8 mouse cellular contexts compared by ENCODE assay signal in the genomic region with DNA sequence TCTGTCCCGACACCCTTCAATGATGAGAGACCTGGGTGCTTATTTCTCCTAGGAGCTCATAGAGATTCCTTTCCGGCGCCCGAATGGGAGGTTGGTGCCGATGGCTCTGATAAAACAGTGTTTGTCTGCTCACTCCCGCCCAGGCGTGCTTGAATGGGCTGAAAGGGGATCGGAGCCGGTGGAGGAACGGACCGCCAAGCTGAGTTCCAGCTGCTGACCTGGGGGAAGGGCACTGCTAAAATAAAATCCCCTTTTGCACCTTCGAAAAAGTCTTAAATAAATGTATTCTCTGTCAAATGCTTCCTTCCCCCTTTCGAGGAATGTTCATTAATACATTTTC. TPM values are rescaled to one million over a fixed set of nuclear protein-coding genes. Genes with fewer than 3 reads are reported as not detected.
DNase-seq lines count a peak whose midpoint lies in the region; ATAC-seq and TF ChIP-seq lines count a peak whose summit lies in the region.

No protein-coding gene starts in this region.

- peak; percentile 23 for ATAC-seq in lung, postnatal 0 days
- peak; percentile 52 for ATAC-seq in limb, embryonic 13.5 days (ENCODE audit: low FRiP score, low read depth)

- H3K27ac ChIP-seq in lung, postnatal 0 days (ENCODE audit: low read length), result peak overlapping the region; percentile 65
- H3K27ac ChIP-seq in limb, embryonic 13.5 days, result peak overlapping the region; percentile 87
- peak overlapping the region; percentile 36; the same call in 1 of the 2 replicates for H3K27ac ChIP-seq in small intestine, adult 2 months (ENCODE audit: insufficient read depth, low read depth, low read length)

- 0 out of 2 replicates have a peak overlapping the region, but pooled peaks have one; percentile 41 for H3K9ac ChIP-seq in lung, postnatal 0 days (replicated peaks; ENCODE audit: low read depth)
- peak overlapping the region; percentile 72 for H3K9ac ChIP-seq in limb, embryonic 13.5 days

- whole genome bisulfite sequencing in lung, postnatal 0 days, result 6% methylated on average over 13 of the region's 13 CpGs
- 7% methylated on average over 13 of the region's 13 CpGs for WGBS in limb, embryonic 13.5 days
- WGBS in small intestine, adult 2 months, result 4% methylated on average over 13 of the region's 13 CpGs

- TF ChIP-seq POLR2A in small intestine, adult 2 months (IDR thresholded peaks at IDR 0.05; ENCODE audit: low read depth, low read length), result no peak

- no peak for TF ChIP-seq CTCF in lung, postnatal 0 days (IDR thresholded peaks at IDR 0.05)
- no peak for TF ChIP-seq CTCF in small intestine, adult 2 months (IDR thresholded peaks at IDR 0.05; ENCODE audit: extremely low read depth, insufficient read length, insufficient replicate concordance, low read depth, low read length)

- H3K27me3 ChIP-seq in lung, postnatal 0 days (replicated peaks; ENCODE audit: insufficient read depth, low read length), result no peaks in the 10 kb centered on the region
- peaks cover 37% of the 10 kb centered on the region for H3K27me3 ChIP-seq in erythroblast, embryonic 14.5 days (ENCODE audit: control insufficient read depth)
- H3K27me3 ChIP-seq in limb, embryonic 13.5 days, result no peaks in the 10 kb centered on the region
- H3K27me3 ChIP-seq in small intestine, adult 2 months (ENCODE audit: control insufficient read depth, insufficient read depth, low read length), result no peaks in the 10 kb centered on the region

- H3K4me1 ChIP-seq in lung, postnatal 0 days (ENCODE audit: insufficient read depth, low read depth, low read length), result peaks cover 17% of the 10 kb centered on the region; the same call in 1 of the 2 replicates
- H3K4me1 ChIP-seq in erythroblast, embryonic 14.5 days (ENCODE audit: control insufficient read depth), result peaks cover 39% of the 10 kb centered on the region
- peaks cover 43% of the 10 kb centered on the region for H3K4me1 ChIP-seq in limb, embryonic 13.5 days
- H3K4me1 ChIP-seq in small intestine, adult 2 months (ENCODE audit: control insufficient read depth, insufficient read depth, insufficient read length, low read length), result peaks cover 6% of the 10 kb centered on the region; the same call in 1 of the 2 replicates

- no peak for DNase-seq in lung, postnatal 0 days (ENCODE audit: low spot score)
- DNase-seq in lung, adult 18-20 months, result no peak
- no peak for DNase-seq in layer of hippocampus, postnatal 14 days (ENCODE audit: low spot score in 2 of 2)
- DNase-seq in kidney, postnatal 36 days, result no peak
- DNase-seq in left cerebral cortex, adult 9 months (ENCODE audit: low spot score in 2 of 2), result no peak

- peak overlapping the region; percentile 68 for H3K4me3 ChIP-seq in lung, postnatal 0 days (ENCODE audit: low read depth, low read length)
- peak overlapping the region; percentile 99 for H3K4me3 ChIP-seq in erythroblast, embryonic 14.5 days (replicated peaks)
- H3K4me3 ChIP-seq in limb, embryonic 13.5 days, result peak overlapping the region; percentile 88
- H3K4me3 ChIP-seq in small intestine, adult 2 months (ENCODE audit: low read depth, low read length), result peak overlapping the region; percentile 60

- H3K36me3 ChIP-seq in lung, postnatal 0 days (ENCODE audit: insufficient read depth, low read length), result peaks cover 13% of the 10 kb centered on the region
- H3K36me3 ChIP-seq in erythroblast, embryonic 14.5 days (ENCODE audit: control insufficient read depth), result peaks cover 36% of the 10 kb centered on the region
- H3K36me3 ChIP-seq in limb, embryonic 13.5 days, result peaks cover 34% of the 10 kb centered on the region
- H3K36me3 ChIP-seq in small intestine, adult 2 months (ENCODE audit: control insufficient read depth, insufficient read depth, low read length), result peaks cover 18% of the 10 kb centered on the region

- TF ChIP-seq EP300 in lung, postnatal 0 days (IDR thresholded peaks at IDR 0.05), result 0 out of 2 replicates have a peak, but pooled peaks have one; percentile 7

- peak overlapping the region; percentile 66 for H3K4me2 ChIP-seq in lung, postnatal 0 days (replicated peaks; ENCODE audit: low read depth, low read length)
- H3K4me2 ChIP-seq in limb, embryonic 13.5 days (replicated peaks), result peak overlapping the region; percentile 74

- no peaks in the 10 kb centered on the region for H3K9me3 ChIP-seq in lung, postnatal 0 days (ENCODE audit: low read length)
- no peaks in the 10 kb centered on the region for H3K9me3 ChIP-seq in erythroblast, embryonic 14.5 days (ENCODE audit: control insufficient read depth, low read length)
- no peaks in the 10 kb centered on the region for H3K9me3 ChIP-seq in limb, embryonic 13.5 days

RNA-seq across cellular contexts. Expression of gene Sf3b2, which starts 0.5 kb away (rescaled TPM):
- polyA plus RNA-seq in lung, postnatal 0 days (2015; fragmentation: Nextera tagmentation; extraction: Ambion mirVana), result 200 TPM in 2 replicates
- polyA plus RNA-seq in erythroblast, embryonic 14.5 days (2012), result 23.0 and 27.9 TPM in 2 replicates
- polyA plus RNA-seq in limb, embryonic 13.5 days (2015; fragmentation: Nextera tagmentation; extraction: Ambion mirVana), result 393 and 399 TPM in 2 replicates
- 37.2 and 66.7 TPM in 2 replicates for polyA plus RNA-seq in small intestine, adult 2 months (2012; rRNA removed)
- total RNA-seq in layer of hippocampus, postnatal 14 days (2021), result 100 to 1,000 TPM; 195 to 199 TPM

RNA-seq across cellular contexts. Expression of gene Gal3st3, which starts 2.4 kb away (rescaled TPM):
- 0.55 and 0.57 TPM in 2 replicates for polyA plus RNA-seq in lung, postnatal 0 days (2015; fragmentation: Nextera tagmentation; extraction: Ambion mirVana)
- not detected in 2 replicates for polyA plus RNA-seq in erythroblast, embryonic 14.5 days (2012)
- polyA plus RNA-seq in limb, embryonic 13.5 days (2015; fragmentation: Nextera tagmentation; extraction: Ambion mirVana), result 9.3 and 9.7 TPM in 2 replicates
- 0.04 TPM in 1 of 2 replicates, not detected in the other for polyA plus RNA-seq in small intestine, adult 2 months (2012; rRNA removed)
- total RNA-seq in layer of hippocampus, postnatal 14 days (2021), result 100 to 1,000 TPM; 129 to 132 TPM

RNA-seq across cellular contexts. Expression of gene Pacs1, which starts 22.8 kb away (rescaled TPM):
- 9.3 and 10.4 TPM in 2 replicates for polyA plus RNA-seq in lung, postnatal 0 days (2015; fragmentation: Nextera tagmentation; extraction: Ambion mirVana)
- 2.6 and 2.7 TPM in 2 replicates for polyA plus RNA-seq in erythroblast, embryonic 14.5 days (2012)
- polyA plus RNA-seq in limb, embryonic 13.5 days (2015; fragmentation: Nextera tagmentation; extraction: Ambion mirVana), result 26.7 and 28.9 TPM in 2 replicates
- polyA plus RNA-seq in small intestine, adult 2 months (2012; rRNA removed), result 5.9 and 8.9 TPM in 2 replicates
- 10 to 100 TPM; 59.6 to 63.9 TPM for total RNA-seq in layer of hippocampus, postnatal 14 days (2021)

RNA-seq across cellular contexts. Expression of gene Catsper1, which starts 39.8 kb away (rescaled TPM):
- polyA plus RNA-seq in lung, postnatal 0 days (2015; fragmentation: Nextera tagmentation; extraction: Ambion mirVana), result not detected in 2 replicates
- polyA plus RNA-seq in erythroblast, embryonic 14.5 days (2012), result not detected in 2 replicates
- not detected in 2 replicates for polyA plus RNA-seq in limb, embryonic 13.5 days (2015; fragmentation: Nextera tagmentation; extraction: Ambion mirVana)
- not detected in 2 replicates for polyA plus RNA-seq in small intestine, adult 2 months (2012; rRNA removed)
- not detected for total RNA-seq in layer of hippocampus, postnatal 14 days (2021)

RNA-seq across cellular contexts. Expression of gene Cst6, which starts 53.7 kb away (rescaled TPM):
- 0.65 and 1.4 TPM in 2 replicates for polyA plus RNA-seq in lung, postnatal 0 days (2015; fragmentation: Nextera tagmentation; extraction: Ambion mirVana)
- not detected in 2 replicates for polyA plus RNA-seq in erythroblast, embryonic 14.5 days (2012)
- polyA plus RNA-seq in limb, embryonic 13.5 days (2015; fragmentation: Nextera tagmentation; extraction: Ambion mirVana), result 1.2 and 1.9 TPM in 2 replicates
- polyA plus RNA-seq in small intestine, adult 2 months (2012; rRNA removed), result 226 and 874 TPM in 2 replicates
- total RNA-seq in layer of hippocampus, postnatal 14 days (2021), result 1 to 10 TPM; 5.4 to 5.9 TPM

Comparison
In these comparisons a context has a peak if more than half of its experiments do, and no peak if none do; other contexts are left out.
1. H3K27ac ChIP-seq: peak in every context shown above with its lines; median percentile 87 in limb, embryonic 13.5 days; 65 in lung, postnatal 0 days; 36 in small intestine, adult 2 months.